Mouse (Mus musculus) intestine, embryonic 16.5 days (tissue): ENCODE data around the gene Kctd8. TPM values are rescaled to one million over a fixed set of nuclear protein-coding genes. Genes with fewer than 3 reads are reported as not detected.

Experiments
- ATAC-seq: fragments of 200-750 bp; cut with Nextera tagmentation; 2 replicates; pipeline ENCODE4 v1.8.0; 2017; ENCODE audit warnings: moderate TSS enrichment, moderate library complexity
- H3K27ac ChIP-seq: fragments of 300-500 bp; sonication (generic); 2 replicates; pipeline ENCODE4 v1.5.1; 2014; ENCODE audit warnings: mild to moderate bottlenecking, low read length
- H3K27me3 ChIP-seq: fragments of 300-500 bp; sonication (generic); replicated peaks from 2 replicates; pipeline ENCODE4 v1.6.1; 2014; ENCODE audit warnings: low read length, control low read depth, mixed read lengths; ENCODE audit not compliant: control insufficient read depth, insufficient read depth
- H3K36me3 ChIP-seq: fragments of 300-500 bp; sonication (generic); 2 replicates; pipeline ENCODE4 v1.6.1; 2014; ENCODE audit warnings: low read length, control low read depth; ENCODE audit not compliant: control insufficient read depth, insufficient read depth
- H3K4me1 ChIP-seq: fragments of 300-500 bp; sonication (generic); 2 replicates; pipeline ENCODE4 v1.6.1; 2014; ENCODE audit warnings: low read length, control low read depth, mixed read lengths; ENCODE audit not compliant: control insufficient read depth, insufficient read depth
- H3K4me2 ChIP-seq: fragments of 300-500 bp; sonication (generic); 2 replicates; pipeline ENCODE4 v1.6.1; 2014; ENCODE audit warnings: low read depth, low read length, control low read depth
- H3K4me3 ChIP-seq: fragments of 300-500 bp; sonication (generic); 2 replicates; pipeline ENCODE4 v1.5.1; 2014; ENCODE audit warnings: mild to moderate bottlenecking, low read length
- H3K9ac ChIP-seq: fragments of 300-500 bp; sonication (generic); 2 replicates; pipeline ENCODE4 v1.6.1; 2014; ENCODE audit warnings: low read depth, low read length
- H3K9me3 ChIP-seq: fragments of 300-500 bp; sonication (generic); 2 replicates; pipeline ENCODE4 v1.6.1; 2016; ENCODE audit warnings: low read length, control low read depth; ENCODE audit not compliant: control insufficient read depth
- WGBS: fragments of 180-500 bp; shearing (Covaris S2); extraction: QIAGEN DNeasy Blood & Tissue Kit; methylation state at CpG from one replicate; pipeline ENCODE4 v1.1.7; 2014; 5-methylcytosine and 5-hydroxymethylcytosine counted together
- polyA plus RNA-seq: library from polyadenylated mRNA; unstranded; fragments of >200 nt; fragmentation: Nextera tagmentation; extraction: Ambion mirVana; gene quantifications from 2 replicates; pipeline ENCODE4 v1.2.1, GENCODE M21; 2015

Gene Kctd8
- 0.26 and 0.53 TPM in 2 replicates for polyA plus RNA-seq

GRCm38 (mm10) chr5:69340919-69341801 lies at the start of gene Kctd8:
TSS of gene Kctd8 (minus strand) at chr5:69341679.
- Histone ChIP-seq H3K27me3 (peaks cover 17% of the 10 kb centered on the region), H3K4me3 (peak within 1 kb of the TSS; percentile 62), H3K9ac (peak within 1 kb of the TSS; percentile 61), H3K27ac (no peak within 1 kb of the TSS), H3K36me3 (no peaks in the 10 kb centered on the region), H3K4me1 (0 out of 2 replicates have a peak, but pooled peaks cover 6% of the 10 kb centered on the region), H3K4me2 (peak within 1 kb of the TSS; percentile 85), H3K9me3 (no peaks in the 10 kb centered on the region)
- WGBS: under 1% methylated on average over 86 of the region's 87 CpGs
- ATAC-seq: peak; percentile 95

GRCm38 (mm10) chr5:69379072-69379471 lies 37.6 kb upstream of the Kctd8 start:
- Histone ChIP-seq H3K9ac (no peak overlapping the region), H3K27me3 (no peaks in the 10 kb centered on the region), H3K4me2 (no peak overlapping the region), H3K36me3 (no peaks in the 10 kb centered on the region), H3K9me3 (no peaks in the 10 kb centered on the region), H3K4me1 (no peaks in the 10 kb centered on the region), H3K4me3 (no peak overlapping the region), H3K27ac (no peak overlapping the region)
- ATAC-seq: no peak
- WGBS: 84% methylated on average over 4 of the region's 4 CpGs

GRCm38 (mm10) chr5:69350596-69350995 lies 9.1 kb upstream of the Kctd8 start:
- Histone ChIP-seq H3K4me2 (no peak overlapping the region), H3K27ac (no peak overlapping the region), H3K36me3 (no peaks in the 10 kb centered on the region), H3K9ac (no peak overlapping the region), H3K27me3 (no peaks in the 10 kb centered on the region), H3K4me3 (no peak overlapping the region), H3K9me3 (no peaks in the 10 kb centered on the region), H3K4me1 (no peaks in the 10 kb centered on the region)
- 75% methylated on average over 3 of the region's 3 CpGs for WGBS
- no peak for ATAC-seq

- Histone ChIP-seq H3K4me3 (peak overlapping the region; percentile 62), H3K4me1 (0 out of 2 replicates have a peak, but pooled peaks cover 6% of the 10 kb centered on the region), H3K9me3 (no peaks in the 10 kb centered on the region), H3K9ac (peak overlapping the region; percentile 61), H3K27me3 (peaks cover 17% of the 10 kb centered on the region), H3K27ac (no peak overlapping the region), H3K36me3 (no peaks in the 10 kb centered on the region), H3K4me2 (peak overlapping the region; percentile 85)
- ATAC-seq: peak; percentile 62
- WGBS: 2% methylated on average over 44 of the region's 44 CpGs
Observed at GRCm38 (mm10) chr5:69340102-69340918, 1.2 kb downstream of the Kctd8 start.

GRCm38 (mm10) chr5:69339623-69339970 lies 1.9 kb downstream of the Kctd8 start:
- Histone ChIP-seq H3K27ac (no peak overlapping the region), H3K9me3 (no peaks in the 10 kb centered on the region), H3K9ac (no peak overlapping the region), H3K27me3 (peaks cover 17% of the 10 kb centered on the region), H3K4me1 (0 out of 2 replicates have a peak, but pooled peaks cover 6% of the 10 kb centered on the region), H3K4me2 (no peak overlapping the region), H3K36me3 (no peaks in the 10 kb centered on the region), H3K4me3 (no peak overlapping the region)
- ATAC-seq: no peak
- WGBS: 74% methylated on average over 6 of the region's 6 CpGs

- H3K4me3 ChIP-seq: no peak overlapping the region
- no peak overlapping the region for H3K9ac ChIP-seq
- H3K9me3 ChIP-seq: no peaks in the 10 kb centered on the region
- no peak overlapping the region for H3K4me2 ChIP-seq
- H3K4me1 ChIP-seq: 0 out of 2 replicates have a peak, but pooled peaks cover 6% of the 10 kb centered on the region
- peaks cover 17% of the 10 kb centered on the region for H3K27me3 ChIP-seq
- no peak for ATAC-seq
- 40% methylated on average over 4 of the region's 4 CpGs for WGBS
- H3K36me3 ChIP-seq: no peaks in the 10 kb centered on the region
- H3K27ac ChIP-seq: no peak overlapping the region
Observed at GRCm38 (mm10) chr5:69338916-69339622, 2.4 kb downstream of the Kctd8 start.

- 82% methylated on average over 4 of the region's 4 CpGs for WGBS
- H3K27me3 ChIP-seq: no peaks in the 10 kb centered on the region
- H3K36me3 ChIP-seq: no peaks in the 10 kb centered on the region
- H3K4me3 ChIP-seq: no peak overlapping the region
- no peak for ATAC-seq
- no peak overlapping the region for H3K27ac ChIP-seq
- H3K9ac ChIP-seq: no peak overlapping the region
- H3K4me2 ChIP-seq: no peak overlapping the region
- no peaks in the 10 kb centered on the region for H3K4me1 ChIP-seq
- no peaks in the 10 kb centered on the region for H3K9me3 ChIP-seq
Observed at GRCm38 (mm10) chr5:69327561-69327960, 13.9 kb downstream of the Kctd8 start.

GRCm38 (mm10) chr5:69324566-69325230 lies 16.8 kb downstream of the Kctd8 start:
- ATAC-seq: no peak
- H3K9ac ChIP-seq: no peak overlapping the region
- no peaks in the 10 kb centered on the region for H3K9me3 ChIP-seq
- no peak overlapping the region for H3K4me3 ChIP-seq
- H3K36me3 ChIP-seq: no peaks in the 10 kb centered on the region
- no peak overlapping the region for H3K27ac ChIP-seq
- no peaks in the 10 kb centered on the region for H3K27me3 ChIP-seq
- H3K4me1 ChIP-seq: no peaks in the 10 kb centered on the region
- 67% methylated on average over 12 of the region's 12 CpGs for WGBS
- no peak overlapping the region for H3K4me2 ChIP-seq
